Mouse (Mus musculus): ENCODE data around the gene Syngr3. TPM values are rescaled to one million over a fixed set of nuclear protein-coding genes. Genes with fewer than 3 reads are reported as not detected.
"Not testable (repeated sequence)": the region's sequence is repeated elsewhere in the genome, so short reads cannot be mapped to it uniquely, and the experiment has no call there.

Gene Syngr3
- polyA plus RNA-seq, 1 experiment from 2014 or later, result 11.9 TPM

DNA sequence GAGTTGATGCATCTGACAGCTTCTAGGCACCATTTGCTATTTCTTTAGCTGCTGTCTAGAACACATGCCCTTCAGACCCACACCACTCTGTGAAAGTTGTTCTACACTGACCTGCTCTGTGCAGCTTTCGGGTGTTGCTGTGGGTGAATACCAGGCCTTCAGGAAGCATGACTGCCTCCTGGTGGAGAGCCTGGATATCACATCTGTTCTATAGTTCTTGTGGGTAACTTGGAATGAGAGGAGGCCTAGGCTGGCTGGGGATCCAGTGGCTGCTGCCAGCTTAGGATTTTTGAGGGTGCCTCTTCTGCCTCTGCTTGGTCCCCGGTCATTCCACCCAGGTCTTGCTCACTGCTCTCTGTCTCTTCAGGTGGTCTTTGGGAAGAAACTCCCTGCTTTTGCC is 13.6 kb downstream of the Syngr3 start:
- Histone ChIP-seq H3K36me3 (ENCODE audit: control insufficient read depth, insufficient read depth, low read length) (peaks cover 14% of the 10 kb centered on the region), H3K27ac (ENCODE audit: low read depth, low read length) (no peak overlapping the region), H3K4me2 (replicated peaks; ENCODE audit: low read depth, low read length) (no peak overlapping the region), H3K4me3 (ENCODE audit: low read depth, low read length) (no peak overlapping the region), H3K4me1 (replicated peaks; ENCODE audit: control insufficient read depth, insufficient read depth, low read length) (peaks cover 3% of the 10 kb centered on the region), H3K27me3 (ENCODE audit: control insufficient read depth, insufficient read depth, low read length) (no peaks in the 10 kb centered on the region), H3K9ac (ENCODE audit: low read depth, low read length) (no peak overlapping the region), H3K9me3 (ENCODE audit: control insufficient read depth, low read length) (no peaks in the 10 kb centered on the region)
- 64% methylated on average over 2 of the region's 2 CpGs for WGBS
- ATAC-seq (ENCODE audit: low FRiP score) (no peak), DNase-seq (ENCODE audit: low spot score) (peak; percentile 79)

DNA sequence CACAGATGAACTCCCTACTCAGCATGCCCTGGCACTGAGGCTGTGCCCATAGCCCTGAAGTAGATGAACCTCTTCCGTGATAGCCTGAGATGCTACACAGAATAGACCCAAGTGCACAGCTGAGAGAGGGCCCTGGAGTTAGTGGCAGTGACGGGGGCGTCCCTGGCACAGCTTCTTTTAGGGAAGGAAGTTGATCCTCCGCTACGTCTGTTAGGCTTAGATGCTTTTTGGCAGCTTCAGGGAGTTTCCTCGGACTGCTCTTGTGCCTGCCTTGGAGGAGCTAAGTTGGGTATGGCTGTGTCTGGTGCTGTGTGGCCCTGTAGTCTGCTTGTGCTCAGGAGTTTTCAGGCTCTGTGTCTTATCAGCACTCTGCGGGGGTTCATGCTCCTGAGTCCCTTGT is 15.5 kb downstream of the Syngr3 start:
- no peak overlapping the region for H3K9ac ChIP-seq (ENCODE audit: low read depth, low read length)
- no peak overlapping the region for H3K27ac ChIP-seq (ENCODE audit: low read depth, low read length)
- H3K27me3 ChIP-seq (ENCODE audit: control insufficient read depth, insufficient read depth, low read length), result no peaks in the 10 kb centered on the region
- no peak overlapping the region for H3K4me2 ChIP-seq (replicated peaks; ENCODE audit: low read depth, low read length)
- WGBS, result 85% methylated on average over 7 of the region's 7 CpGs
- DNase-seq (ENCODE audit: low spot score) (no peak), ATAC-seq (ENCODE audit: low FRiP score) (no peak)
- H3K9me3 ChIP-seq (ENCODE audit: control insufficient read depth, low read length), result no peaks in the 10 kb centered on the region
- H3K36me3 ChIP-seq (ENCODE audit: control insufficient read depth, insufficient read depth, low read length), result peaks cover 7% of the 10 kb centered on the region
- H3K4me1 ChIP-seq (replicated peaks; ENCODE audit: control insufficient read depth, insufficient read depth, low read length), result peaks cover 3% of the 10 kb centered on the region
- no peak overlapping the region for H3K4me3 ChIP-seq (ENCODE audit: low read depth, low read length)

DNA sequence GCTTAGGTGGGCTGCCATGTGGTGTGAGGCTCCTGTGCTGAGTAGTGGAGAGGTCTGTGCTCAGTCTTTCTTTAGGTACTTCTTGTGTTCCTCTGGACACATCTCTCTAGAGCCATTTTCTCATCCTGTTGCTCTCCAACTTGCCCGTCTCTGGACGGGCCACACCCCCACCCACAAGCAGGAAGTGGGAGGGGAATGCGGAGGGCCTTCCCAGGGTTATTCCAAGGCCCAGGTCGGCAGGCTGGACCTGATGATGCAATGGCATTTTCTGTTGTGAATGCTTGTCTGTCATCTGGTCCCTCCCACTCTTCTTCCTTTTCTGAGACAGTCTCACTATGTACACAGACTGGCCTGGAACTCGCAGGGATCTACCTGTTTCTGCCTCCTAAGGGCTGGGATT is 17.6 kb downstream of the Syngr3 start:
- Histone ChIP-seq H3K4me3 (ENCODE audit: low read depth, low read length) (no peak overlapping the region), H3K4me2 (replicated peaks; ENCODE audit: low read depth, low read length) (no peak overlapping the region), H3K27me3 (ENCODE audit: control insufficient read depth, insufficient read depth, low read length) (no peaks in the 10 kb centered on the region), H3K36me3 (ENCODE audit: control insufficient read depth, insufficient read depth, low read length) (no peaks in the 10 kb centered on the region), H3K27ac (ENCODE audit: low read depth, low read length) (no peak overlapping the region), H3K9me3 (ENCODE audit: control insufficient read depth, low read length) (no peaks in the 10 kb centered on the region), H3K9ac (ENCODE audit: low read depth, low read length) (no peak overlapping the region), H3K4me1 (replicated peaks; ENCODE audit: control insufficient read depth, insufficient read depth, low read length) (peaks cover 3% of the 10 kb centered on the region)
- DNase-seq (ENCODE audit: low spot score) (no peak), ATAC-seq (ENCODE audit: low FRiP score) (no peak)
- WGBS, result 31% methylated on average over 5 of the region's 5 CpGs

DNA sequence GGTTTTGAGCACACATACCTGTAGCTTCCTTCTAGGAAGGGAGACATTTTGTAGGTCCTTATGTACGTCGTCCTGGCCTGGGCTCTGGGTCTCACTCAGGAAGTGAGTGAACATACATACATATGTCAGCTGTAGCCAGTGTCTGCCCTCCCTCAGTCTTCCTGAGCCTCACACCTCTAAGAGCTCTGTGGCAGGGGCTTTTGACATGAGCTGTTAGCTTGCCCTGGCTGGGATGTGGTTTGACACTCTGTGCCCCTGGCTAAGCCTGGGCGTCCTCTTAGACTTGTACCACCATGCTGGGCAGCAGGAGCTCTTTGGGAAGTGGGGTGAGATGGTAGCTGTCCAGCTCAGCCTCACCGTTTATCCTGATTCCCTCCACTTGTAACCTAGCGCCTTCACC is 18.4 kb downstream of the Syngr3 start:
- DNase-seq (ENCODE audit: low spot score), result no peak
- H3K4me1 ChIP-seq (replicated peaks; ENCODE audit: control insufficient read depth, insufficient read depth, low read length), result peaks cover 3% of the 10 kb centered on the region
- no peaks in the 10 kb centered on the region for H3K36me3 ChIP-seq (ENCODE audit: control insufficient read depth, insufficient read depth, low read length)
- H3K27ac ChIP-seq (ENCODE audit: low read depth, low read length), result no peak overlapping the region
- 70% methylated on average over 5 of the region's 5 CpGs for WGBS
- ATAC-seq (ENCODE audit: low FRiP score), result no peak
- no peak overlapping the region; the same call in 1 of the 2 replicates for H3K4me2 ChIP-seq (replicated peaks; ENCODE audit: low read depth, low read length)
- H3K27me3 ChIP-seq (ENCODE audit: control insufficient read depth, insufficient read depth, low read length), result no peaks in the 10 kb centered on the region
- H3K4me3 ChIP-seq (ENCODE audit: low read depth, low read length), result 0 out of 2 replicates have a peak overlapping the region, but pooled peaks have one; percentile 1
- H3K9ac ChIP-seq (ENCODE audit: low read depth, low read length), result peak overlapping the region; percentile 19; the same call in 1 of the 2 replicates
- no peaks in the 10 kb centered on the region for H3K9me3 ChIP-seq (ENCODE audit: control insufficient read depth, low read length)

DNA sequence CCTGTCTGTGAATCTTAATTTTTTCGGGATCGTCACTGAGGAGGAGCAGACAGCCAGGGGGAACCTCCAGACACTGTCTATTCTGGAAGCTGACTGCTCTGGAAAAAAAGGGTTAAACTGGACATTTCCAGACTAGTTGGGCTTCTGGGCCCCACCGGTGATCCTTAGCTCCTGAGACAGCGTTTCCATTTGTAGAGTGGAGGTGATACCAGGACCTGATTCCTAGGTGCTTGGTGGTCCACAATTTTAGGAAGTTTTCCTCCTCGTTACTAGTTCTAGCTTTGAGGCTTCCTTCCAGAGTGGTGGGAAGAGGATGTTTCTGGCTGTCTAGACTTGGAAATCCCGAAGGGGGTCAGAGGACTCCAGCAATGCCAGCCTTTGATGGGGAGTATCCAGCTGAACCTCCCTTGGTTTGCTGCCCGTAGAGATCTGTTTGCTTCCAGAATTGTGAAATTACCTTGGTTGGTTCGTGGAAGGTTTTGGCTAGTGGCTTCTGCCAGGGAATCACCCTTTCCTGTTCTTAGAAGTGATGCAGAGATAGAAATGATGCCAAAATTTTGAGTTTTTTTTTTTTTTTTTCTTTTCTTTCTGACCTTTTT is 19.4 kb downstream of the Syngr3 start:
- H3K4me1 ChIP-seq (replicated peaks; ENCODE audit: control insufficient read depth, insufficient read depth, low read length), result peaks cover 3% of the 10 kb centered on the region
- H3K27ac ChIP-seq (ENCODE audit: low read depth, low read length), result peak overlapping the region; percentile 82; the same call in 1 of the 2 replicates
- H3K27me3 ChIP-seq (ENCODE audit: control insufficient read depth, insufficient read depth, low read length), result no peaks in the 10 kb centered on the region
- H3K9ac ChIP-seq (ENCODE audit: low read depth, low read length), result peak overlapping the region; percentile 96
- ATAC-seq (ENCODE audit: low FRiP score) (no peak), DNase-seq (ENCODE audit: low spot score) (no peak)
- WGBS, result 14% methylated on average over 8 of the region's 8 CpGs
- no peaks in the 10 kb centered on the region for H3K9me3 ChIP-seq (ENCODE audit: control insufficient read depth, low read length)
- peak overlapping the region; percentile 75 for H3K4me2 ChIP-seq (replicated peaks; ENCODE audit: low read depth, low read length)
- H3K4me3 ChIP-seq (ENCODE audit: low read depth, low read length), result peak overlapping the region; percentile 100
- H3K36me3 ChIP-seq (ENCODE audit: control insufficient read depth, insufficient read depth, low read length), result no peaks in the 10 kb centered on the region

DNA sequence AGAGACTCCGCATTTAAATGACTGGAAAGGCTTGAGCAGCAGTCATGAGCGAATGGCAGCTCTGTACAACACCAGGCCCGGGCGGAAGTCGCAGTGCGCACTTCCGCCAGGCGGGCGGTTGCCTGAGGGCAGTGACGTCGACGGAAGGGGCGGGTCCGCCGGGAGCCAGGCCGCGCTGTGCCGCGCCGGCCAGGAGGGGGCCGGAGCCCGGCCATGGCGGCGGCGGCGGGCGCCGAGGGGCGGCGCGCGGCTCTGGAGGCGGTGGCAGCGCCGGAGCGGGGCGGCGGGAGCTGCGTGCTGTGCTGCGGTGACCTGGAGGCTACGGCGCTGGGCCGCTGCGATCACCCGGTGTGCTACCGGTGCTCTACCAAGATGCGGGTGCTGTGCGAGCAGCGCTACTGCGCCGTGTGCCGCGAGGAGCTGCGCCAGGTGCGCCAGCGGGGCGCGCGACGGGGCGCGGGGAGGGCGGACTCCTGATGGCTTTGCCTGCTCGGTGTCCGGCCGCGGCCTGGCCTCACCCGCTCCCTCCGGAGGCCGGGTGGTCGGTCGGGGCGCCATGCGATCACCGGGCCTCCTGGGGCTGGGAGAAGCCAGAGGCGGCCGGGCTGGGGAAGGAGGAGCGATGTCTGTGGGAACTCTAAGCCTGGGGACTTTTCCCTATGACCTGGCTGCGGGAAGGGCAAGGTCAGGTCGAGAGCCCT is 20.1 kb downstream of the Syngr3 start, which contains the start of gene Zfp598:
TSS of gene Zfp598 (plus strand) at position 143 of the 701 bp plus-strand sequence.
- peak; percentile 99 for ATAC-seq (ENCODE audit: low FRiP score)
- Histone ChIP-seq H3K4me2 (replicated peaks; ENCODE audit: low read depth, low read length) (peak within 1 kb of the TSS; percentile 75), H3K4me3 (ENCODE audit: low read depth, low read length) (peak within 1 kb of the TSS; percentile 100), H3K4me1 (replicated peaks; ENCODE audit: control insufficient read depth, insufficient read depth, low read length) (peaks cover 3% of the 10 kb centered on the region), H3K27me3 (ENCODE audit: control insufficient read depth, insufficient read depth, low read length) (no peaks in the 10 kb centered on the region), H3K9ac (ENCODE audit: low read depth, low read length) (peak within 1 kb of the TSS; percentile 96), H3K9me3 (ENCODE audit: control insufficient read depth, low read length) (no peaks in the 10 kb centered on the region), H3K36me3 (ENCODE audit: control insufficient read depth, insufficient read depth, low read length) (no peaks in the 10 kb centered on the region), H3K27ac (ENCODE audit: low read depth, low read length) (peak within 1 kb of the TSS; percentile 82)
- under 1% methylated on average over 70 of the region's 80 CpGs for WGBS
- DNase-seq (ENCODE audit: low spot score), result peak; percentile 97

DNA sequence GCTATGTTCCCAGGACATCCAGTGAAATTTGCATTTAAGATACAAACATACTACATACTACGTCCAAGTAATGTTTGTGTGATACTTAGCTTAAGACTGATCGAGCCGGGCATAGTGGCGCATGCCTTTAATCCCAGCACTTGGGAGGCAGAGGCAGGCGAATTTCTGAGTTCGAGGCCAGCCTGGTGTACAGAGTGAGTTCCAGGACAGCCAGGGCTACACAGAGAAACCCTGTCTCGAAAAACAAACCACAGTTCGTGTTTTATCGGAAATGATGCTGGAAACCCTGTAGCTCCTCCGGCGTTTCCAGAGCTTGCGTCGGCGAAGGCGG is 20.6 kb downstream of the Syngr3 start:
- not testable (repeated sequence) for H3K36me3 ChIP-seq (ENCODE audit: control insufficient read depth, insufficient read depth, low read length); DNase-seq (ENCODE audit: low spot score); H3K27me3 ChIP-seq (ENCODE audit: control insufficient read depth, insufficient read depth, low read length); H3K9me3 ChIP-seq (ENCODE audit: control insufficient read depth, low read length); ATAC-seq (ENCODE audit: low FRiP score); H3K4me1 ChIP-seq (replicated peaks; ENCODE audit: control insufficient read depth, insufficient read depth, low read length)
- H3K4me2 ChIP-seq (replicated peaks; ENCODE audit: low read depth, low read length), result peak overlapping the region; percentile 75
- H3K4me3 ChIP-seq (ENCODE audit: low read depth, low read length), result peak overlapping the region; percentile 100
- H3K9ac ChIP-seq (ENCODE audit: low read depth, low read length), result peak overlapping the region; percentile 96
- 12% methylated on average over 15 of the region's 15 CpGs for WGBS
- H3K27ac ChIP-seq (ENCODE audit: low read depth, low read length), result peak overlapping the region; percentile 47; the same call in 1 of the 2 replicates

DNA sequence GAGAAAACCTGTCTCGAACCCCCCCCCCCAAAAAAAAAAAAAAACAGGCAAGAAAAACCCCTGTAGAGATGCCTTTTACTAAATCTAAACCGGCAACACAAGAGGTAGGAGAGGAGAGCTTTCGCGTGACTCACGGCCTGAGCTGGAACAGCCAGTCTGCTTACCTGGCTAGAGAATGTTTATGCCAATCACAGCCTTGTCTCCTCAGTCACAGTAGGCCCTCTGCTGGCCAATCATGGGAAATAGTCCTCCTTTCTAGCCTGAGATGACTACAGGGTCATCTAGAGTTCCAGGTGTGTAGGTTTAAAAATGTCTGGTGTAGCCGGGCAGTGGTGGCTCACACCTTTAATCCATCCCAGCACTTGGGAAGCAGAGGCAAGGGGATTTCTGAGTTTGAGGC is 22.3 kb downstream of the Syngr3 start:
- DNase-seq (ENCODE audit: low spot score) (peak; percentile 57), ATAC-seq (ENCODE audit: low FRiP score) (no peak)
- Histone ChIP-seq H3K9me3 (ENCODE audit: control insufficient read depth, low read length) (no peaks in the 10 kb centered on the region), H3K27me3 (ENCODE audit: control insufficient read depth, insufficient read depth, low read length) (no peaks in the 10 kb centered on the region), H3K36me3 (ENCODE audit: control insufficient read depth, insufficient read depth, low read length) (no peaks in the 10 kb centered on the region), H3K9ac (ENCODE audit: low read depth, low read length) (no peak overlapping the region), H3K4me3 (ENCODE audit: low read depth, low read length) (no peak overlapping the region), H3K4me2 (replicated peaks; ENCODE audit: low read depth, low read length) (no peak overlapping the region), H3K4me1 (replicated peaks; ENCODE audit: control insufficient read depth, insufficient read depth, low read length) (peaks cover 3% of the 10 kb centered on the region), H3K27ac (ENCODE audit: low read depth, low read length) (no peak overlapping the region)
- WGBS, result 41% methylated on average over 6 of the region's 6 CpGs

DNA sequence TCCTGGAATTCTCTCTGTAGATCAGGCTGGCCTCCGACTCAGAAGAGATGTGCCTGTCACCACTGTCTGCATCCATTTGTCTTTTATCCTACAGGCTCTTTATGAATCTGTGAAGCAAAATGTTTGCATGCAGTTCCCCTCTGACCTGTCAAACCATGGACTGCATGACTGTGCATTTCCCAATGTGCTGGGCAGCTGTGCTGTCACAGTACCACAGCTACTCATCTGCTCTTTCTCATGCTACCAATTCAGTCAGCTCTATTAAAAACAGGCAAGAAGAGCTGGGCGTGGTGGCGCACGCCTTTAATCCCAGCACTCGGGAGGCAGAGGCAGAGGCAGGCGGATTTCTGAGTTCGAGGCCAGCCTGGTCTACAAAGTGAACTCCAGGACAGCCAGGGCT is 22.7 kb downstream of the Syngr3 start:
- H3K9ac ChIP-seq (ENCODE audit: low read depth, low read length); ATAC-seq (ENCODE audit: low FRiP score); H3K4me3 ChIP-seq (ENCODE audit: low read depth, low read length); H3K4me2 ChIP-seq (replicated peaks; ENCODE audit: low read depth, low read length); H3K27ac ChIP-seq (ENCODE audit: low read depth, low read length); H3K4me1 ChIP-seq (replicated peaks; ENCODE audit: control insufficient read depth, insufficient read depth, low read length); DNase-seq (ENCODE audit: low spot score); H3K36me3 ChIP-seq (ENCODE audit: control insufficient read depth, insufficient read depth, low read length); H3K9me3 ChIP-seq (ENCODE audit: control insufficient read depth, low read length); H3K27me3 ChIP-seq (ENCODE audit: control insufficient read depth, insufficient read depth, low read length): not testable (repeated sequence)
- 63% methylated on average over 7 of the region's 7 CpGs for WGBS

Measured in hindbrain, embryonic 11.5 days (tissue).